Mouse (Mus musculus) liver, embryonic 15.5 days (tissue): ENCODE measurements around the gene Hes1. TPM values are rescaled to one million over a fixed set of nuclear protein-coding genes. Genes with fewer than 3 reads are reported as not detected.
A peak's percentile ranks its signal among the peaks of the same experiment; 100 is the strongest.

Source experiments
- ATAC-seq: fragments of 200-750 bp; cut with Nextera tagmentation; 2 replicates; pipeline ENCODE4 v1.8.0; 2017; ENCODE audit warnings: moderate number of reproducible peaks, mild to moderate bottlenecking, moderate library complexity; ENCODE audit not compliant: insufficient read depth
- H3K27ac ChIP-seq: fragments of 300-500 bp; sonication (generic); replicated peaks from 2 replicates; pipeline ENCODE4 v1.5.1; 2015; ENCODE audit warnings: mild to moderate bottlenecking, inconsistent platforms
- H3K27me3 ChIP-seq: fragments of 300-500 bp; sonication (generic); 2 replicates; pipeline ENCODE4 v1.6.1; 2015; ENCODE audit warnings: mild to moderate bottlenecking, inconsistent platforms
- H3K36me3 ChIP-seq: fragments of 300-500 bp; sonication (generic); replicated peaks from 2 replicates; pipeline ENCODE4 v1.6.1; 2015; ENCODE audit warnings: moderate library complexity, mild to moderate bottlenecking, inconsistent platforms
- H3K4me1 ChIP-seq: fragments of 300-500 bp; sonication (generic); replicated peaks from 2 replicates; pipeline ENCODE4 v1.6.1; 2015; ENCODE audit warnings: inconsistent platforms
- H3K4me2 ChIP-seq: fragments of 300-500 bp; sonication (generic); 2 replicates; pipeline ENCODE4 v1.6.1; 2015; ENCODE audit warnings: moderate library complexity, mild to moderate bottlenecking, inconsistent platforms
- H3K4me3 ChIP-seq: fragments of 300-500 bp; sonication (generic); replicated peaks from 2 replicates; pipeline ENCODE4 v1.5.1; 2015; ENCODE audit warnings: mild to moderate bottlenecking, inconsistent platforms
- H3K9ac ChIP-seq: fragments of 300-500 bp; sonication (generic); 2 replicates; pipeline ENCODE4 v1.6.1; 2015; ENCODE audit warnings: moderate library complexity, mild to moderate bottlenecking, inconsistent platforms
- H3K9me3 ChIP-seq: fragments of 300-500 bp; sonication (generic); replicated peaks from 2 replicates; pipeline ENCODE4 v1.6.1; 2016; ENCODE audit warnings: inconsistent platforms
- WGBS: fragments of 180-500 bp; shearing (Covaris S2); methylation state at CpG from one replicate; pipeline ENCODE4 v1.1.7; 2015; ENCODE audit warnings: mixed read lengths; ENCODE audit not compliant: insufficient replicate concordance; 5-methylcytosine and 5-hydroxymethylcytosine counted together
- polyA plus RNA-seq: library from polyadenylated mRNA; unstranded; fragments of >200 nt; fragmentation: Nextera tagmentation; extraction: Ambion mirVana; gene quantifications from 2 replicates; pipeline ENCODE4 v1.2.1, GENCODE M21; 2015

Hes1 gene
- polyA plus RNA-seq, 1 experiment from 2014 or later, result 6.1 TPM

DNA sequence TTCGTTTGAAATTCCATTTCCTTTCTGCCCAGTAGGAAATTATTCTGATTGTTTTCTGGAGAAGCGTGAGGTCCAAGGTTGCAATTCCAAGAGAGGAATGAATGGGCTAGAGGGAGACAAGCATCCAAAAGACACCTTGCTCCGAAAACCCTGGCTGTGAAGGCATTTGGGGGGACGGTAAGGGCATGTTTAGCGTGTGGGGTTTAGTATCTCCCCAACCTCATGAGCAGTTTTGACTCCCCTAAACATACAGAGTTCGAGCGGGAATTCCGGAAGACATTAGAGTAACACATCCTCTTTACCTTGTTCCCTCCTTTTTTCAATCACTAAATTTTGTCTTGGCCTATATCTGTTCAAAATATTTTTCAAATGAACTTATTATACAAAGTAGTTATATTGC, 429 bp downstream of the Hes1 start:
- 2% methylated on average over 8 of the region's 8 CpGs for WGBS
- peaks cover 53% of the 10 kb centered on the region for H3K4me1 ChIP-seq
- no peaks in the 10 kb centered on the region for H3K9me3 ChIP-seq
- peaks cover 98% of the 10 kb centered on the region for H3K27me3 ChIP-seq
- H3K9ac ChIP-seq, result no peak overlapping the region
- H3K4me2 ChIP-seq, result peak overlapping the region; percentile 73
- peak overlapping the region; percentile 83; the same call in 1 of the 2 replicates for H3K27ac ChIP-seq
- no peaks in the 10 kb centered on the region for H3K36me3 ChIP-seq
- peak overlapping the region; percentile 56 for H3K4me3 ChIP-seq
- ATAC-seq, result no peak

DNA sequence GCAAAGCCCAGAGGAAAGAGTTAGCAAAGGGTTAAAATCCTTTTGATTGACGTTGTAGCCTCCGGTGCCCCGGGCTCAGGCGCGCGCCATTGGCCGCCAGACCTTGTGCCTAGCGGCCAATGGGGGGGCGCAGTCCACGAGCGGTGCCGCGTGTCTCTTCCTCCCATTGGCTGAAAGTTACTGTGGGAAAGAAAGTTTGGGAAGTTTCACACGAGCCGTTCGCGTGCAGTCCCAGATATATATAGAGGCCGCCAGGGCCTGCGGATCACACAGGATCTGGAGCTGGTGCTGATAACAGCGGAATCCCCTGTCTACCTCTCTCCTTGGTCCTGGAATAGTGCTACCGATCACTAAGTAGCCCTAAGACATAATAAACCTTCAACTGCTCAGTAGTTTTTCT, 893 bp downstream of the Hes1 start:
- Histone ChIP-seq H3K9ac (no peak overlapping the region), H3K9me3 (no peaks in the 10 kb centered on the region), H3K27ac (no peak overlapping the region), H3K4me2 (peak overlapping the region; percentile 73), H3K27me3 (peaks cover 98% of the 10 kb centered on the region), H3K36me3 (no peaks in the 10 kb centered on the region), H3K4me3 (peak overlapping the region; percentile 56), H3K4me1 (peaks cover 58% of the 10 kb centered on the region)
- WGBS, result under 1% methylated on average over 21 of the region's 21 CpGs
- ATAC-seq, result peak; percentile 52

DNA sequence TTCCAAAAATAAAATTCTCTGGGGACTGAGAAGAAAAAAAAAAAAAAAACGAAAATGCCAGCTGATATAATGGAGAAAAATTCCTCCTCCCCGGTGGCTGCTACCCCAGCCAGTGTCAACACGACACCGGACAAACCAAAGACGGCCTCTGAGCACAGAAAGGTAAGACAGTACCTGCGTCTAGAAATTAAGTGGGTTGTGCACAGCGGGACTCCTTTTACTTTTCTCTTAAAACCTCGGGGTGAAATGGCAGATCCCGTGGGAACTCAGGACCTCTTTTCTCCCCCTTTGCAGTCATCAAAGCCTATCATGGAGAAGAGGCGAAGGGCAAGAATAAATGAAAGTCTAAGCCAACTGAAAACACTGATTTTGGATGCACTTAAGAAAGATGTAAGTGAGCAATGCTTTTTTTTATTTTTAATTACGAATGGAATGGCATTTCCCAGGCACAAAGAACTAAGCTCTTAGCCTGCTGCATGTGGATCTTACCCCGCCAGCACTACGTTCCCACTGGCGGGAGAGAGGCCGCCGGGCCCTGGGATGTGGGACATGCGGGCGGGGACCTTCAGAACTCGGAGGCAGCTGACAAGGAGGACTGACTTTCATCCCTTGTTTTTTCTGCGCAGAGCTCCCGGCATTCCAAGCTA, 1.5 kb downstream of the Hes1 start:
- Histone ChIP-seq H3K27ac (peak overlapping the region; percentile 39), H3K27me3 (peaks cover 98% of the 10 kb centered on the region), H3K36me3 (no peaks in the 10 kb centered on the region), H3K9me3 (no peaks in the 10 kb centered on the region), H3K9ac (peak overlapping the region; percentile 42), H3K4me2 (peak overlapping the region; percentile 73), H3K4me1 (peaks cover 56% of the 10 kb centered on the region), H3K4me3 (peak overlapping the region; percentile 56)
- no peak for ATAC-seq
- WGBS, result under 1% methylated on average over 21 of the region's 21 CpGs

DNA sequence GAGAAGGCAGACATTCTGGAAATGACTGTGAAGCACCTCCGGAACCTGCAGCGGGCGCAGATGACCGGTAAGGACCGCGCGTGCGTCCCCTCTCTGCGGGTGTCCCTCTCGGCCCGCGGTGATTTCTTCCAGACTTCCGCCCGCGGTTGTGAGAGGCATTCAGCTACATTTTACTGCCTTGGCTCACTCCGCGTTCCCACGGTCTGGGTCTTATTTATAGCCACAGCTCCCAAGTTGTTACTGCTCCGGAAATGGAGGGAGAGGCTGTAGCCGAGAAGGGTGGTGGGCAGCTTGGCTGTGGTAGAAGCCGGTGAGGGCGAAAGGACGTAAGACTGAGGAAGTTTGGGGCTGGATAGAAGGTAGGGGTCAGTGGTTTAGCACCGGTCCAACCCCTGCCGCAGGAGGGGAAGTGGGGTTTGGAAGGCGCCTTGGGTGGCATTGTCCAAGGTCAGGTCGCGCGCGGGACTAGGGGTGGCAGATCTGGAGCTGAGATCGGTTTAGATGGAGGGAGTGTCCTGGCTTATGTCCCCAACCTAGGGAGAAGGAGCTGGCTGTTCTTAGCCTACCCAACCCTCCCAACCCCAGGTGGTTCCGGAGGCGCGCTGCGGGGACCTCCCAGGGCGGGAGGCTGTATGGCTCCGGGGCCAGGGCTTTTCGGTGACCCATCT, 2.1 kb downstream of the Hes1 start:
- peak overlapping the region; percentile 73 for H3K4me2 ChIP-seq
- under 1% methylated on average over 38 of the region's 38 CpGs for WGBS
- ATAC-seq, result no peak
- peaks cover 97% of the 10 kb centered on the region for H3K27me3 ChIP-seq
- H3K9ac ChIP-seq, result peak overlapping the region; percentile 42
- no peaks in the 10 kb centered on the region for H3K9me3 ChIP-seq
- no peaks in the 10 kb centered on the region for H3K36me3 ChIP-seq
- peak overlapping the region; percentile 56 for H3K4me3 ChIP-seq
- H3K27ac ChIP-seq, result peak overlapping the region; percentile 39
- peaks cover 57% of the 10 kb centered on the region for H3K4me1 ChIP-seq

DNA sequence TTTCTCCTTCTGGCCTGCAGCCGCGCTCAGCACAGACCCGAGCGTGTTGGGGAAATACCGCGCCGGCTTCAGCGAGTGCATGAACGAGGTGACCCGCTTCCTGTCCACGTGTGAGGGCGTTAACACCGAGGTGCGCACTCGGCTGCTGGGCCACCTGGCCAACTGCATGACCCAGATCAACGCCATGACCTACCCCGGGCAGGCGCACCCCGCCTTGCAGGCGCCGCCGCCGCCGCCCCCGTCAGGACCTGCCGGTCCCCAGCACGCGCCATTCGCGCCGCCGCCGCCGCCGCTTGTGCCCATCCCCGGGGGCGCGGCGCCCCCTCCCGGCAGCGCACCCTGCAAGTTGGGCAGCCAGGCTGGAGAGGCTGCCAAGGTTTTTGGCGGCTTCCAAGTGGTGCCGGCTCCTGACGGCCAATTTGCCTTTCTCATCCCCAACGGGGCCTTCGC, 2.7 kb downstream of the Hes1 start:
- peak overlapping the region; percentile 42; the same call in 1 of the 2 replicates for H3K9ac ChIP-seq
- peaks cover 57% of the 10 kb centered on the region for H3K4me1 ChIP-seq

DNA sequence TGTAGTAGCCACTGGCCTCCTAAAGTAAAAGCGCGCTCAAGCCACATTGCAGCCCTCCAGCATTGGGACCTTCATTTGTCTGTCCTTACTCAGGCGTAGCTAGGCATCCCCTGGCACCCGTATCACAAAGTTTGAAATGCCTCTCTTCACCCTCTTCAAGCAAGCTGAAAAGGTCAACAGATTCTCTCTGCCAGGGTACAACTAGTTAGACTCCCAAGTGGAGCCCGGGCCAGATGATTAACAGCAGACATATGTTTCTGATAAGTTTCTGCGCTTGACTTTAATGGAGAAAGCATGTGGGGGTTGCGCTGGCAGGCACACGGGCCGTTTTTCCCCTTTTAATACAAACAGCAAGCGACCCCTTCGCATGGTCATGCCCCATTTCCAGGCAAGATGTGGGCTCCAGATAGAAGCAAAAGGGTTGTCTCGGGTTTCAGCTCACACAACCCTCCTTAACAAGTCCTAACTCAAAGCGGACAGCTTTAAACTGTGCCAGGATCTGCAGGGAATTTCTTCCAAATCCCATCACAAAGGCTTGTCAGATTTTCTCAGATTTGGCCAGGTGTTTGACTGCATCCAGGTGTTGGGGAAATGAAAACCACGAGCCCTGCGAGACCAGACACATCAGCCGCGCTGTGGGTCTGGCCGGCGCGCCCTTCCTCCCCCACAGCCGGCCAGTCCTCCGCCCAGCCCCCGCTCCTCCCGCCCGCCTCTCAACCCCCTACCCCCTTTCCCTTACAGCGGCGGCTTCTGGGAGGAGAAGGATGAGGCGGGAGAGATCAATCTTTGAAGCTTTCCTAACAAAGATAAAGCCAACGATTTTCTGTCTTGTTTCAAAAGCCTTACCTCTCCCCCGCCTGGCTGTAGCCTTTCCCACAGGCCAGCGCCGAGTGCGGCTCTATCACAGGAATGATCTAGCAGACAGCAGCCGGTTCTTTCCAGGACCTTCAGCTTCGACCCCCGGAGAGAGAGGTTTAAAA, 4.1 kb downstream of the Hes1 start:
- no peak overlapping the region for H3K9ac ChIP-seq
- no peak for ATAC-seq
- H3K4me3 ChIP-seq, result 0 out of 2 replicates have a peak overlapping the region, but pooled peaks have one; percentile 3
- H3K27ac ChIP-seq, result no peak overlapping the region; the same call in 1 of the 2 replicates
- H3K36me3 ChIP-seq, result no peaks in the 10 kb centered on the region
- H3K9me3 ChIP-seq, result no peaks in the 10 kb centered on the region
- H3K27me3 ChIP-seq, result peaks cover 91% of the 10 kb centered on the region
- H3K4me1 ChIP-seq, result peaks cover 45% of the 10 kb centered on the region
- WGBS, result 3% methylated on average over 36 of the region's 36 CpGs
- peak overlapping the region; percentile 37 for H3K4me2 ChIP-seq

More for the DNA sequence above, 2.7 kb downstream of the Hes1 start:
- H3K4me2 ChIP-seq, result peak overlapping the region; percentile 73
- H3K36me3 ChIP-seq, result no peaks in the 10 kb centered on the region
- no peaks in the 10 kb centered on the region for H3K9me3 ChIP-seq
- ATAC-seq, result no peak
- H3K4me3 ChIP-seq, result peak overlapping the region; percentile 56
- peak overlapping the region; percentile 39 for H3K27ac ChIP-seq
- H3K27me3 ChIP-seq, result peaks cover 96% of the 10 kb centered on the region
- under 1% methylated on average over 46 of the region's 46 CpGs for WGBS

DNA sequence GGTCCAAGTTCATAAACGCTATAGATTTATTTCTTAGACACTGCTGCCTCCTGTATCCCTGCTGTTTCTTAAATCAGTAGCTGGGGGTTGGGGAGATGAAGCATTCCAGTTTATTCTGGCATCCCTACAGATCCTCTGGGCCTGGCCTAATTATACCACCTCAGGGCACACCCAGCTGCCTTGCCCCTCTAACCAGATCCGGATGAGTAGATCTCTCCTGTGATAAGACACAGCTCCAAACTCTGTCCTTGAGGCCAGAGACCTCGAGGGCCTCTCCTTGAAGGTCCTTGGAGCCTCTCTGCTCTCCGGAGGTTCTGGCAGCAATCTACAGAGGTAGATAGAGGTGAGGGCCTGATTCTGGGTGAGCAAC, 5.4 kb downstream of the Hes1 start:
- Histone ChIP-seq H3K9ac (0 out of 2 replicates have a peak overlapping the region, but pooled peaks have one; percentile 47), H3K4me2 (peak overlapping the region; percentile 75), H3K27ac (peak overlapping the region; percentile 81), H3K27me3 (peaks cover 85% of the 10 kb centered on the region), H3K4me1 (peaks cover 33% of the 10 kb centered on the region), H3K4me3 (peak overlapping the region; percentile 53), H3K9me3 (no peaks in the 10 kb centered on the region), H3K36me3 (no peaks in the 10 kb centered on the region)
- 5% methylated on average over 4 of the region's 4 CpGs for WGBS
- no peak for ATAC-seq

DNA sequence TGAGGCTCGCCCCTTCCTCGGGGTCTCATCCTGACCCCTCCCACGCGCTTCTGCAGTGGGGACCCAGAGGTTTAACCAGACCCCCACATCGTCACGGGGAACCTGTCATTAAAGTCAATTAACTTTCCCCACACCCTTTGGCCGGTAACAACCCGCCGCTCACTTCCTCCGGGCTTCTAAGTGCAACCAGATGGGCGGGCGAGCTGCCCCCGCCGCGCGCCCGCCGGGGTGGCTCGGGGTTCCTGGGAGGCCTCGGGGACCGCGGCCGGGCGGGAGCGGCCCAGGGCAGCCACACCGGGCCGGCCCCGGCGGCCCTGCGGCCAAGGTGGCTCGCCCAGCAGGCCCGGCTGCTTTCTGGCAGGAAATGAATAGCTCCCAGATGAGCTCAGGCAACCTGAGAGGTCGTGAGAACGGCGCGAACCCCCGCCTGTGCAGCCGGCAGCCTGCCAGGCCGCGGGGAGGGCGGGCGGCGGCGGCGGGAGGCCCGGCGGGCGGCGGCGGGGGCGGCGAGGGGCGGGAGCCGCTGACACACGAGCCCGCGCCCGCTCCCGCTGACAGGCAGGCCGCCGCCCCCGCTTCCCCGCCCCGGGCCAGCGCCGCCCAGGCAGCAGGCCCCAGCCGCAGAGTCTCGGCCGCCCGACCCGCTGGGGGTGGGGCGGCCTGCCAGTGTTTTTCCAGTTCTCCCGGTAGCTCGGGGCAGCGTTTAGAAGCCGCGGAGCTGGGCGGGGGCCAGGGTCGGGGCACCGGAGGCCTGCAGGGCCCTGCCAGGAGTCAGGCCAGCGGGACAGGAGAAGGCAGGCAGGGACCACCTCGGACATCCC, 6.0 kb downstream of the Hes1 start:
- Histone ChIP-seq H3K27ac (peak overlapping the region; percentile 81), H3K4me2 (peak overlapping the region; percentile 75), H3K36me3 (no peaks in the 10 kb centered on the region), H3K9me3 (no peaks in the 10 kb centered on the region), H3K27me3 (peaks cover 79% of the 10 kb centered on the region), H3K4me1 (peaks cover 29% of the 10 kb centered on the region), H3K9ac (peak overlapping the region; percentile 47; the same call in 1 of the 2 replicates), H3K4me3 (peak overlapping the region; percentile 53)
- peak; percentile 76 for ATAC-seq
- under 1% methylated on average over 70 of the region's 82 CpGs for WGBS

DNA sequence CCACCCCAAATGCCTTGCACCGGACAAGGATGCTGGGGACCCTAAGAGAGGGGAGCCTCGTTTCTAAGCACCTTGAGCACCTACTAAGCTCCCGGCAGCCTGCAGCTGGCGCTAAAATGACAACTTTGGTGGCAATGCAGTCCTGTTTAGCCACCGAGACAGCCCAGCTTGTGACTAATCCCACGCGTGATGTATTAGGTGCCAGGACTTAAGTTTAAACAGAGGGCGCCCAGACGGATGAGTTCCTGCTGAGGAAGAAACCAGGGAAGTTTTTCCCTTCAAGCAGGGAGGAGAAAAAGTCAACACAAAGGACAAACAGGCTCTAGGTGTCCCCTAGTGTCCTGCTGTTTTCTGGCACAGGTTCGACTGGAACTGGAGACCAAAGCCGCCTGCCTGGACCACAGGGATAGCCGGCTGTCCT, 6.6 kb downstream of the Hes1 start:
- ATAC-seq, result no peak

DNA sequence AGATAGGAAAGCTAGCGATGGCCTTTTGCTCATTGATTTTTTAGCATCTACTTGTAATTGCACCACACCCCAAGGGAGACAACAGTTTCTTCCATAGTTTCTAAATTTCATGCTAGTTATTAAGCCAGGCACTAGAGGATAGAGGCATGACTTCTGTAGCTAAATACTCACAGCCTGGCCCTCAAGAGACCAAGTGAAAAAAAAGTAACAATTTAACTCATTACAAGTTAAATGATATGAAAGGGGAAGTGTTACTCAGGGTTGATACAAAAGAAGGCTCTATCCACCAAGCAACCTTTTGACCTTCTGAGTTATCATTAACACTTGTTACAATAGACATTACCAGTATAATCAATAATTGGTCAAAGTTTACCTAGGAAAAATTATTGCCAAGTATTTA, 9.1 kb downstream of the Hes1 start:
- Histone ChIP-seq H3K4me3 (no peak overlapping the region), H3K27me3 (peaks cover 50% of the 10 kb centered on the region)
- WGBS, result 74% methylated on average over 1 of the region's 1 CpGs

More for the DNA sequence above, 6.6 kb downstream of the Hes1 start:
- Histone ChIP-seq H3K27ac (peak overlapping the region; percentile 64), H3K9me3 (no peaks in the 10 kb centered on the region), H3K4me1 (peaks cover 29% of the 10 kb centered on the region), H3K4me3 (peak overlapping the region; percentile 53), H3K4me2 (peak overlapping the region; percentile 75), H3K36me3 (no peaks in the 10 kb centered on the region), H3K27me3 (peaks cover 73% of the 10 kb centered on the region), H3K9ac (no peak overlapping the region)
- WGBS, result 14% methylated on average over 12 of the region's 12 CpGs

More for the DNA sequence above, 9.1 kb downstream of the Hes1 start:
- no peak overlapping the region for H3K27ac ChIP-seq
- no peak overlapping the region for H3K4me2 ChIP-seq
- no peaks in the 10 kb centered on the region for H3K9me3 ChIP-seq
- peaks cover 20% of the 10 kb centered on the region for H3K4me1 ChIP-seq
- no peaks in the 10 kb centered on the region for H3K36me3 ChIP-seq
- ATAC-seq, result no peak
- H3K9ac ChIP-seq, result no peak overlapping the region
